Mouse (Mus musculus) midbrain, postnatal 0 days (tissue): Measurements from ENCODE around the gene Dgcr6. TPM values are rescaled to one million over a fixed set of nuclear protein-coding genes. Genes with fewer than 3 reads are reported as not detected.

Source experiments
- ATAC-seq: fragments of 200-750 bp; cut with Nextera tagmentation; 2 replicates; pipeline ENCODE4 v1.8.0; 2017; ENCODE audit warnings: moderate number of reproducible peaks, mild to moderate bottlenecking, moderate TSS enrichment, moderate library complexity; ENCODE audit not compliant: low FRiP score
- DNase-seq: peaks from one replicate; pipeline ENCODE4 v3.0.0-alpha.2; 2015; ENCODE audit warnings: low spot score
- H3K27ac ChIP-seq: fragments of 300-500 bp; sonication (generic); 2 replicates; pipeline ENCODE4 v1.5.1; 2014; ENCODE audit warnings: low read depth, mild to moderate bottlenecking, low read length, mixed read lengths
- H3K27me3 ChIP-seq: fragments of 300-500 bp; sonication (generic); 2 replicates; pipeline ENCODE4 v1.6.1; 2014; ENCODE audit warnings: low read length, control low read depth, mixed read lengths; ENCODE audit not compliant: insufficient read depth
- H3K36me3 ChIP-seq: fragments of 300-500 bp; sonication (generic); 2 replicates; pipeline ENCODE4 v1.6.1; 2014; ENCODE audit warnings: low read length, control low read depth, mixed read lengths; ENCODE audit not compliant: insufficient read depth
- H3K4me1 ChIP-seq: fragments of 300-500 bp; sonication (generic); 2 replicates; pipeline ENCODE4 v1.6.1; 2014; ENCODE audit warnings: mild to moderate bottlenecking, control low read depth, antibody characterized with exemption, low read length, mixed read lengths; ENCODE audit not compliant: insufficient read depth
- H3K4me2 ChIP-seq: fragments of 300-500 bp; sonication (generic); 2 replicates; pipeline ENCODE4 v1.6.1; 2014; ENCODE audit warnings: low read depth, mild to moderate bottlenecking, low read length, mixed read lengths; ENCODE audit not compliant: poor library complexity, severe bottlenecking
- H3K4me3 ChIP-seq: fragments of 300-500 bp; sonication (generic); 2 replicates; pipeline ENCODE4 v1.5.1; 2014; ENCODE audit warnings: low read depth, mild to moderate bottlenecking, low read length, moderate library complexity
- H3K9ac ChIP-seq: fragments of 300-500 bp; sonication (generic); replicated peaks from 2 replicates; pipeline ENCODE4 v1.6.1; 2014; ENCODE audit warnings: mild to moderate bottlenecking, low read length, moderate library complexity, mixed read lengths; ENCODE audit not compliant: poor library complexity, severe bottlenecking
- H3K9me3 ChIP-seq: fragments of 300-500 bp; sonication (generic); 2 replicates; pipeline ENCODE4 v1.6.1; 2016; ENCODE audit warnings: low read length, control low read depth
- CTCF ChIP-seq: IDR thresholded peaks from 2 replicates; pipeline ENCODE4 v1.5.1; 2016; ENCODE audit warnings: antibody characterized with exemption, mild to moderate bottlenecking
- WGBS: fragments of 180-500 bp; shearing (Covaris S2); extraction: QIAGEN DNeasy Blood & Tissue Kit; methylation state at CpG from one replicate; pipeline ENCODE4 v1.1.7; 2014; 5-methylcytosine and 5-hydroxymethylcytosine counted together
- polyA plus RNA-seq: library from polyadenylated mRNA; unstranded; fragments of >200 nt; fragmentation: Nextera tagmentation; extraction: Ambion mirVana; gene quantifications from 2 replicates; pipeline ENCODE4 v1.2.1, GENCODE M21; 2015
- total RNA-seq: library from RNA; depleted of rRNA; stranded (reverse); fragments of >200 nt; gene quantifications from 2 replicates; pipeline ENCODE4 v1.2.3, GENCODE M21; 2014

The Dgcr6 gene
- total and polyA plus RNA-seq, 2 experiments from 2014 or later, result 64.0 to 164 TPM

DNA sequence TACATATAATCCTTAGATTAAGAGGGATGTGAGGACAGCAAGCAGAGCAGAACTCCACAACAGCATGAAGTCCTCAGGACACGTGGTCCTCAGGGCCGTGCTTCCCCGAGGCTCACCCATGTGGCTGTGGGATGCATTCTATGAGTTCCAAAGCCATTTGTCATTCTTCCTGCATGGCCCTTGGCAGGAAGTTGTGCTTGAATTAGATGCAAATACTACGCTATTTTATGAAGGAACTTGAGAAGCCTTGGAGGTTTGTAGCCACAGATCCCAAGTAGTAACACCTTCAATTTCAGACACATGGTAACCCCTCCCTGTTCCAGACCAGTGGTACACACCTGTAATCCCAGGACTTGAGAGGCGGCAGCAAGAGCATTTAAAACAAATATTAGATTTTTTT lies 43.7 kb downstream of the Dgcr6 start:
- ATAC-seq (no peak), DNase-seq (no peak)
- TF ChIP-seq CTCF, result no peak
- Histone ChIP-seq H3K27me3 (no peaks in the 10 kb centered on the region), H3K27ac (no peak overlapping the region), H3K4me3 (no peak overlapping the region), H3K9me3 (no peaks in the 10 kb centered on the region), H3K9ac (no peak overlapping the region), H3K4me2 (no peak overlapping the region), H3K36me3 (no peaks in the 10 kb centered on the region), H3K4me1 (no peaks in the 10 kb centered on the region)
- WGBS, result 69% methylated on average over 5 of the region's 5 CpGs

DNA sequence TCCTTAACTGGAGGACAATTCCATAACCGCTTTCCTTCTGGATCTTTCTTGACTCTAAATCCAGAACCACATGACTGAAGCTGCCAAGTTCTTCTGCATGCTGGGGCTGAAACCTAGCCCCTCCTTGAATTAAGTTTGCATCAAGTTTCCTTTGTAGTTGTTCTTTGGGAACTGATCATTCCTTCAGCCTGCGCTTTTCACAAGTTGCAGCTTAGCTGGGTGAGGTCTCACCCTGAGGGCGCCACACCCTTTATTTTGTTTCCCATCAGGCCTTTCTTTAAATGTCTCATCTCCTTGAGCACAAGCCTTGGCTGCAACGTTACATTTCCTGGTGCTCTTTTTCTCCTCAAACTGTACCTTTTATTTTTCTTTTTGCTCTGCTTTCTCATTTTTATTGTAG lies 50.2 kb downstream of the Dgcr6 start:
- Histone ChIP-seq H3K9me3 (no peaks in the 10 kb centered on the region), H3K27me3 (no peaks in the 10 kb centered on the region), H3K4me1 (no peaks in the 10 kb centered on the region), H3K4me2 (no peak overlapping the region), H3K9ac (no peak overlapping the region), H3K36me3 (no peaks in the 10 kb centered on the region), H3K27ac (no peak overlapping the region), H3K4me3 (no peak overlapping the region)
- ATAC-seq (no peak), DNase-seq (no peak)
- no peak for TF ChIP-seq CTCF
- 75% methylated on average over 4 of the region's 4 CpGs for WGBS

DNA sequence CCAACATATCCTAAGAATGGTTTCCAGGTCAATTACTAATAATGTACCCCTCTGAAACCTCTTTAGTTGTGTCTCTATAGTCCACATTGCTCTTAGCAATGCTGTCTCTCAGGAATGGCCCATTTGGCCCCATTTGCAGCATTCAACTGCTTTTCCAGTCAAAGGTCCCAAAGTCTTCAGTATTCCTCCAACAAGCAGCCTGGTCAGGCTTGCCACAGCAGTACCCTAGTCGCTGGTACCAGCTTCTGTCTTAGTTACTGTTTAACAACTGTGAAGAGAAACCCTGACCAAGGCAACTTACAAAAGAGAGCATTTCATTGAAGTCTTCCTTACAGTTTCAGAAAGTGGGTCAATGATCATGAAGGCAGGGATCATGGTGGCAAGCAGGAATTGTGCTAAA lies 50.7 kb downstream of the Dgcr6 start:
- no peaks in the 10 kb centered on the region for H3K36me3 ChIP-seq
- no peak overlapping the region for H3K4me3 ChIP-seq
- no peaks in the 10 kb centered on the region for H3K27me3 ChIP-seq
- 78% methylated on average over 1 of the region's 1 CpGs for WGBS
- no peak for TF ChIP-seq CTCF
- no peak for DNase-seq
- H3K27ac ChIP-seq, result no peak overlapping the region
- no peak overlapping the region for H3K4me2 ChIP-seq
- no peak overlapping the region for H3K9ac ChIP-seq
- no peaks in the 10 kb centered on the region for H3K4me1 ChIP-seq
- ATAC-seq, result no peak
- H3K9me3 ChIP-seq, result no peaks in the 10 kb centered on the region

DNA sequence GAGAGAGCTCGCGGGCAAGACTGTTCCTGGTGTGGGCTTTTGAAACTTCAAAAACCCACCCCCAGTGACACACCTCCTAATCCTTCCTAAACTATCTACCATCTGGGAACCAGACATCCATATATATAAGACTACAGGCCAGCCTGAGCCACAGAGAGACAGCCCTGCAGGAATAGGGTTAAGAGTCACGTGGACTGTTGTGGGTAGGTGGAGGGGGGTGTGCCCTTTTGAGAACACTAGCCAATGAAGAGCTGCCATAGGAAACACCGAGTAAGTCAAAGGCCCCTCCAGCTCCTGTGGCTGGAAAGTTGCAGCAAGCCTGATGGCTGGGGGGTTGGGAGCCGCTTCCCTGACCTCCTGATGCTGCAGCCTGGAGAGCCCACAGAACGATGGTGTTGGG lies 51.1 kb downstream of the Dgcr6 start:
- Histone ChIP-seq H3K4me1 (no peaks in the 10 kb centered on the region), H3K9ac (no peak overlapping the region), H3K9me3 (no peaks in the 10 kb centered on the region), H3K4me2 (no peak overlapping the region), H3K27me3 (no peaks in the 10 kb centered on the region), H3K27ac (no peak overlapping the region), H3K4me3 (no peak overlapping the region), H3K36me3 (no peaks in the 10 kb centered on the region)
- no peak for TF ChIP-seq CTCF
- DNase-seq, result no peak
- 36% methylated on average over 6 of the region's 6 CpGs for WGBS
- ATAC-seq, result no peak

DNA sequence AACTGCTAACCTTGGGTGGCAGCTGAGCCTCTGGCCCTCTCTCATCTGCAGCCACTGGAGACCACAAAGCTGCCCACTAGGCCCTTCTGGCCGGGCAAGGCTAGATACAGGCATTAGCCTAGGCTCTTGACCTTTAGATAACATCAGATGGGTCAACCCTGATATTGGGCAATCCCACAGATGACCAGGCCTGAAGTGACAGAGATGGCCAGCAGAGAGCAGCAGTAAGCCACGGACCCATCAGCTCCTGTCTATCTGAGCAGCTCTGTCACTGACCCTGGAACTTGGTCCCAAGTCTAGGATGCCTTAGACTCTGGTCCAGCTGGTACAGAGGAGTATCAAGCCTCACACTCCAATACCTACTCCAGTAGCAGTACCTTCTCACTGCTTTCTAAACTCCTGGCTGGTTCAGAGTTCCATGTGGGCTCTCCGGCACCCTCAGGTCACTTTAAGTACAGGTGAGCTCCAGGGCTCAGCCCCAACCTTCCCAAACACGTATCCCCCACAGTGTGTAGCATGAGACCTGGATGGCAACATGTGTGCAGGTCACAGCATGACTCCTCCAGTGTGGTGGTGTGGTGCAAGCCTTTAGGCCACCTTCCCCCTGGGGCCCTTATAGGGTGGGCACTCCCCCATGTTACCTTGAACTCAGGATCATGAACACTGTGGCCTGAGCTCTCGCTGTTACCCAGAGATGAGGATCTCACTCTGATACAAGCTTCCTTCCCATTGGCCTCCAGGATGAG lies 55.7 kb downstream of the Dgcr6 start:
- Histone ChIP-seq H3K4me3 (no peak overlapping the region), H3K9ac (no peak overlapping the region), H3K27me3 (no peaks in the 10 kb centered on the region), H3K36me3 (no peaks in the 10 kb centered on the region), H3K4me2 (no peak overlapping the region), H3K9me3 (no peaks in the 10 kb centered on the region), H3K27ac (no peak overlapping the region), H3K4me1 (no peaks in the 10 kb centered on the region)
- peak; percentile 80 for DNase-seq
- peak; percentile 90 for TF ChIP-seq CTCF
- WGBS, result 64% methylated on average over 5 of the region's 5 CpGs
- ATAC-seq, result peak; percentile 75; the same call in 1 of the 2 replicates

DNA sequence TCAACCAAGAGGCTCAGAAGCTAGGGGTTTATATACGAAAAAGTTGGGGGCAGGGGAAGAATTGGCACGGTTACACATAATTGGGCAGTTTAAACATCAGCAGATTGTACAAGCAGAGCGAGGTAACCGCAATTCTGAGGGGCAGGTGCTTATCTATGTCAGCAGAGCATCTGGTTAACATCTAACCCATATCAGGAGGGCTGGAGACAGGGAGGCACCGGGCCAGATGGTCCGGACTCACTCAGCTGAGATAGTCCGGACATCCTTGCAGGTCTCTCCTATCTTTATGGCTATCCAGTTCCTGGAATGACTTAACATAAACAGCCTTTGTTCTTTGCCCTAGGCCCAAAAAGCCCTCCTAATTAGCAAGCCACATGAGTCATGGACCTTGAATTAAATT lies 58.4 kb downstream of the Dgcr6 start:
- no peak for TF ChIP-seq CTCF
- ATAC-seq, result no peak

More for the DNA sequence above, 58.4 kb downstream of the Dgcr6 start:
- DNase-seq, result no peak
- Histone ChIP-seq H3K27me3 (no peaks in the 10 kb centered on the region), H3K4me3 (no peak overlapping the region), H3K9me3 (no peaks in the 10 kb centered on the region), H3K27ac (no peak overlapping the region), H3K4me2 (no peak overlapping the region), H3K4me1 (no peaks in the 10 kb centered on the region), H3K36me3 (no peaks in the 10 kb centered on the region), H3K9ac (no peak overlapping the region)
- WGBS, result 90% methylated on average over 7 of the region's 7 CpGs
